Mouse (Mus musculus): ENCODE measurements around the gene Tmem33.

Tmem33 gene

DNA sequence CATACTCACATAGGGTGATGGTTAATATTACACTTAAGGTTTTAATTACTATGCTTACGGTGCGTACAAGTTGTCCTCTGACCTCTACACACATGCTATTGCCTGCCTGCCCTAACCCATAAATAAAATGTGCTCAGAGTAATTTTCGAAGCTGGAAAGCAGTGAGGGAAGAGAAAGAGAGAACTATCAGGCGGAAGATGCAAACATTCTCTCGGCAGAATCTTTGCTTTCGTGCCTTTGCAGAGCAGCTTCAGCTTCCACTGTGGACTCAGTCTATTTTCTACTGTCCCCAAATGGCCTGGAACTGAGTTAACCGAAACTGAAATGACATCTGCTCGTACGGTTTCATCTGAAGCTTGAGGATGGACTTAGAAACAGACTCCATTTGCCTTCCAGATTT is 1.9 kb upstream of the Tmem33 start:
- no peak for DNase-seq (ENCODE audit: low spot score)

DNA sequence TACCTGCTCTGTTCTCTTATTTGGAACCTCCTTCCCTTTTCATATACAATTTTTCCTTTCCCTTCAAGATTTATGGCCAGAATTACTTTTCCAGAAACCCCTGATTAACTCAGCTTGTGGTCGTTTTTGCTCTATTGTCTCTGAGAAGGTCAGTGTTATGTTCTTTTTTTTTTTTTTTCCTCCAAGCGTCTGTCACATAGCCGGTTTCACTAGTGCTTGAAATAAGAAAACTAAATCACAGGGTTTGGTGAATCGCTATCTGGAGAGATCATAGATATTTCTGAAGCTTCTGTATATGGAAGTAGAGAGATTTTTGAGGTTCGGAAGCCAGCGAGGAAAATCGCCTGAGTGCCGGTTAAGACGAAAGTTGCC is 220 bp upstream of the Tmem33 start:
- DNase-seq (ENCODE audit: low spot score), result no peak

DNA sequence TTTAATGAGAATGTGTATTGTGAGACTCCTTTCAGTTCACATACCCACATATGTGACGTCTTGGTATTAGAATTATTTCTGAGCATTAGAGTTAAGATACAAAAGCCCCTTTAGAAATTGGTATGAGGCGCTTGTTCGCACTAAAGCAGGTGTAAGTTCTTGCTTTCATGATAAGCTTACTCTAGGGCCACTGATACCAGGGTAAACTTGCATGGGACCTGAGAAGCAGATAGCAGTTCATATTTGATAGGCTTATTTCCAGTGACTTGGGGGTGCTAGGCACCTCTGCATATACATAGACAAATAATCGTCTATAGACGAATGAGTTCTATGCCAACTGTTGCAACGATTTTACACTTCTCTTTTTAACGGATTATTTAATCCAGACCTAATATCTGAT is 2.6 kb downstream of the Tmem33 start:
- DNase-seq (ENCODE audit: low spot score), result no peak

DNA sequence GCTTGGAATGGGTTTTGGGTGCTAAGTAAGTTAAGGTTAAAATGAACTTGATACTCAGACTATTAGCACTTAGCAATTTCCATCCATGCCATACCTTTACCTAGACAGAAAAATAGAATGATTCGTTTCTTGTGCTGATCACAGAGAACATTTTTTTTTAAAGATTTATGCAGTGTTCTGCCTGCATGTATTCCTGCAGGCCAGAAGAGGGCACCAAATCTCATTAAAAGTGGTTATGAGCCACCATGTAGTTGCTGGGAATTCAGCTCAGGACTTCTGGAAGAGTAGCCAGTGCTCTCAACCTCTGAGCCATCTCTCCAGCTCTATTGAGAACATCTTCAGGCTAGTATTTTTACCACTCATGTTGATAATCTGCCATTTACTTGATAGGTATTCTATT is 5.7 kb downstream of the Tmem33 start:
- no peak for DNase-seq (ENCODE audit: low spot score)

DNA sequence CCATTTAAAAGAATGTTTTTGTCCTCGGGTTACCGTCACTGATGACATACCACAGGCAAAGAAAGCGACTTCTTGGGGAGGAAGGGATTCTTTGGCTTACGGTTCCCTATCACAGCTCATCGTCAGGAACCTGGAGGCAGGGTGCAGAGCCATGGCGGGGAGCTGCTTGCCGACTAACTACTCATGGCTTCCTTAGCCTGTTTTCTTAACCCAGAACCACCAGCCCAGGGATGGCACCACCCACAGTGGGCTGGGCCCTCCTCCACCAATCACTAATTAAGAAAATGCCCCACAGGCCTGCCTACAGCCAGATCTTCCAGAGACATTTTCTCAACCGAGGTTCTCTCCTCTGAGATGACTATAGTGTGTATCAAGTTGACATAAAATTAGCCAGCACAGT is 8.9 kb downstream of the Tmem33 start:
- DNase-seq (ENCODE audit: low spot score), result no peak

DNA sequence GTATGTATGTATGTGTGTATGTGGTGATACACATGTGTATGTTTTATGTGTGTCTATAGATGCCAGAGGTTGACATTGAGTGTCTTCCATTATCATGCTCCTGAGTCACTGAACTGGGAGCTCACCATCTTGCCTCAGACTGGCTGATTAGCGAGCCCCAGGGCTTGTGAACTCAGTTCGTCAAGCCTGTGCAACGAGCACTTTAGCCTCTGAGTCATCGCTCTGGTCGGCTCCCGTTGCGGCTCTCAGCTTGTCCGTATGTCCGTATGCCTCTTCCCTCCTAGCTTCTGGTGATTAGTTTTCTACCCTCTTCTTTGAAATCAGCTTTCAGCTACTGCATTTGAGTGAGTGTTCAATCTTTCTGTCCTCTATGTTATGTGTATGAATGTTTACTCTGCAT is 19.0 kb downstream of the Tmem33 start:
- DNase-seq (ENCODE audit: low spot score), result no peak

DNA sequence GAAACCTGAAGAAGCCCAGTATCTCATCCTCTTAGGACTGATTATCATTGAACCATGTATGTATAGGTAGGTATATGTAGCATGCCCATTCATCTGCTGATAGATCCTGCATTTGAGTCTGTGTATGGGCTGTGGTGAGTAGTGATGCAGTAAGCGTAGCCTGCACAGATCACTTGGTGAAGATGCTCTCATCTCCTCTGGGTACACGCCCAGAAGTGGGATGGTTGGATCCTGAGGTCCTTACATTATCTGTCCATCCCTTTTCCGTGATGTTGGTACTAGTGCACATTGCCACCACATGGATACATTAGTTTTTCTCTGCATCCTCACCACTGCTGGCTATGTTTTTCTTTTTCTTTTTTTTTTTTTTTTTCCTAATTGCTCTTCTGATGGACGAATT is 19.5 kb downstream of the Tmem33 start:
- DNase-seq (ENCODE audit: low spot score), result no peak

DNA sequence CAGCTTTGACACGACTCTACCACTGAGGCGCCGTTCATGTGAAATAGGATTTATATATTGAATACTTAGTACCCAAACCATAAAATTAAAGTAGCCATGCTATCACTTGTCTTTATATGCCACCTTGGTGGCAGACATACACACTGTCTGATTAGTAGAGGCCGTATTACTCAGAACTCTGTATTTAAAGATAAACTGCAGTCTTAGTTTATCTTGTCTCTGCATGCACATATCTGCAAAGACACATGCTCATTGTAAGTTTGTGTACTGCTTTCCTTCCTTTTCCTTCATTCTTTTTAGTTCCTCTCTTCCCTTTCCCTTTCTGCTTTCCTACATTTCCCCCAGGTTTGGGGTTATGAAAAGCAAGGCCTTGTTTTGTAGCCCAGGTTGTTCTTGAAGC is 20.0 kb downstream of the Tmem33 start:
- DNase-seq (ENCODE audit: low spot score), result no peak

DNA sequence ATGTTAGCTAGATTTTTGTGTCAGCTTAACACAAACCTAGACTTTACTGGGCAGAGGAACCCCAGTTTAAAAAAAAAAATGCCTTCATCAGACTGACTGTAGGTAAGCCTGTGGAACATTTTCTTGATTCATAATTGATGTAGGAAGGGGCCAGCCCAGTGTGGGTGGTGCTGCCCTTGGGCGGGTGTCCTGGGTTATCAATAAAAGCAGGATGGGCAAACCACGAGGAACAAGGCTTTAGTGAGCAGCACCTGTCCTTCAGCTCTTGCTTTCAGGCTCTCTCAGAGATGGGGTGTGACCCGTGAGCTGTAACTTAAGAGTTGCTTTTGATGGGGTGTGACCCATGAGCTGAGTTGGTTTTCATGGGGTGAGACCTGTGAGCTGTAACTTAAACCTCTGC is 34.7 kb downstream of the Tmem33 start:
- no peak for DNase-seq (ENCODE audit: low spot score)

DNA sequence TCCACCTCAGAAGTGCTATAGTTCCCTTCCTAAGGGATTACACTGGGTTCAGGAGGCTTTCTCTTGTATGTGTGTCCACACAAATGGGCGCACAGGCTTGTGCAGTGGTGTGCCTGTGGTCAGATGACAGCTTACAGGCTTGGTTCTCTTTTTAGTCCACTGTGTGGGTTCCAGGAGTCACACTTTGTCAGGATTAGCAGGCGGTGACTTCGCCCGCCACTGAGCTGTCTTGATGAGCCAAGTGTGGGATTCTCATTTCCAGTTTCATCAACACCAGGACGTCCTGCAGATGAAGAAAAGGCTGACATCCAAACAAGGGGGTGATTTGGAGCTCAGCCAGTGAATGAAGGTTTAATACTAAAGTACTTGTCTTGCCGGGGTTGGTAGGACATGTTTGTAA is 35.3 kb downstream of the Tmem33 start:
- no peak for DNase-seq (ENCODE audit: low spot score)

DNA sequence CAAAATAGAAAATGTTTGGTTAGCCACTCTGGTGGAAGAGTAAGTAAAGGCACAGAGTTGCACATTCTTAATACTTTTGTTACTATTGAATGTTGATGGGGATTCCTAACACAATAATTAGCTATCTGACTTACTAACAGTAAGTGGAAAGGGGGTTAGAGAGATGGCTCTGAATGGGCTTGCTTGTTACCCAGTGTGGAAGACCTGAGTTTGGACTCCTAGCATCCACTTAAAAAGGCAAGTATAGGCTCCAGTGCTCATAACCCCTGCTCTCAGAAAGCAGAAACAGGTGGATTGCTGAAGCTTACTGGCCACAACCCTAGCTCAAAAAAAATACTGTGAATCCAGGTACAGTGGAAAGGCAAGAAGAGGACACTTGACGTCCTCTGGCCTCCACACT is 35.8 kb downstream of the Tmem33 start:
- no peak for DNase-seq (ENCODE audit: low spot score)

DNA sequence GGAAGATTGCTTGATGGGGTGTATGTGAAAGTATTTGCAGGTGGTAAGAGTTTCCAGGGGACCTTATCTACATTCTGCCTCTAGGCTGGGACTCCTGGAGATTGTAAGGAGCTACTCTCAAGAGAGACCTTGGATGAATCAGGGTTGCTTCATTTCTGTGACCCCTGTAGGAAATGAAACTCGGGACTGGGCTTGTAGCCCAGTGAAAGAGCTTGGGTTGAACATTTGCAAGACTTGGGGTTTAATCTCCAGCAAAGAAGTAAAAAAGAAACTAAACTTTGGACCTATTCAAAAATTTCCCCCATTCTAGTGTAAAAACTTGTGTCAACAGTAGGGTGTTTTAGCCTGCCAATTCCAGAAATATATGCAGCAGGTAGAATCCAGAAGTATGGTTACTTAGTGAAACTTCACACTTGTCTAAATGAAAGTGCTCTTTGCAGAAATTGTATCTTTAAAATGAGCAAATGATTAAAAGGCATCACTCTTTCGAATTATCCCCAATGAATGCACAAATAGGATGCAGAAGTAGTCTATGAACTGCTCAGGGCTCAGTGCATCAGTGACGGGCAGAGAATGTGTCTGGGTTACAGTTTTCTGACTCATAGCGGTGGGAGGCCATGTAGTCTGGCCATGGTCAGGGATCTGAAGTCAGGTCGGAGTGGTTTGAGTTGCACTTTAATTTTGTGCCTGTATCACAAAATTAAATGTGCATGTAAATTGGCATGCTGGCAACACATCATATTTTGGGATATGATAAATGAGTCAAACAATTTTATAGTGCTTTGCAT is 36.9 kb downstream of the Tmem33 start:
- DNase-seq (ENCODE audit: low spot score), result no peak

DNA sequence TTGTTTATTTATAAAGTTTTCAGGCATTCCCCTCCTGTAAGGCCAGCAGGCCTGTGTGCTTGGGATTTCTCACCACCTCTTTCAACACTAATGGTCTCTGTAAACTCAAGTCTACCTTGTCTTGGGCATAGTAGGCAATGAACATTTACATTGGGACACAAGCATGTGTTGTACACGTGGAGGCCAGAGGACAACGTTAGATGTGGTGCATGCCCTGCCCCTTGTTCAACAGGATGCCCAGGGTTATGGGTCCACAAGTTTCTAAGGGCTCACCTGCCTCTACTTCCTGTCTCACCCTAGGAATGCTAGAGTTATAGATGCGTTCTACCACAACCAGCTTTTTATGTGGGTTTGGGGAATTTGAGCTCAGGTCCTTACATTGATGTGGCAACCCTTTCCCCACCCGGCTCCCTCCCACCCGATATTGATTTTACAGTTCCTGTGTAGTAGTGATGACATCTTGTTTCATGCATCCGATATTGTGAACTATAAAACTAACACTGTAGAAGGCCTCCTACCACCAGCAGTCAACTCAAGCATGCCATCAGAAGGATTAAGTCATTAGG is 39.6 kb downstream of the Tmem33 start:
- no peak for DNase-seq (ENCODE audit: low spot score)

DNA sequence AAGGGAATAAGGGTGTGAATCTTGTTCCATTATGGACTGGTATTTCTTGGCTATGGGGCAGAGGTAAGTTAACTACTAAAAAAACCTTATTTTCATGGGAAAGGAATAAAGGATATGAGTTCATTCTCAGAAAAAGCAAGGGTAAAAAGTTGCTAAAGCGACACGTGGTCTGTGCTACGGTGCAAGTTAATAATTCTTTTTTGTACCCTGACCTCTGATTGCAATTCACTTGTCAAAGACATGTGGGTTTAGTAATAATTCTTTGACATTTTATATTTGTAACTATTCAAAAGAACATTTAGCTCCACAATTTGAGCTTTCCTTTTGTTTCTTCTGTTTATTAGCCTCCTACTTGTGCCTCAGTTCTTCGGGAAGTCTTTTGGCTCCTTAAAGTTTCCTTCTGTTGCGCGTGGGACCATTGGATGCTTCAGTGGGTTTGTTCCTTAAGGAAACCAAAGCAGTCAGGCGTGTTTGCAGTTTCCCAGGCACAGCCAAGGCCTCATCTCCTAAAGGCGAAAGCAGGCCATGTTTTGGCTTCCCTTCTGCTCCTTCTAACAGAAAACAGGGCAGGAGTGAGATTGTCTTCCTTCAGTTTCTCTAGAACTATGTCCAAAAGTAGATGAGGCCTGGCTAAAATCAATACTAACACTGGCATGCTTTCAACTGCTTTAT is 40.7 kb downstream of the Tmem33 start:
- DNase-seq (ENCODE audit: low spot score), result no peak

DNA sequence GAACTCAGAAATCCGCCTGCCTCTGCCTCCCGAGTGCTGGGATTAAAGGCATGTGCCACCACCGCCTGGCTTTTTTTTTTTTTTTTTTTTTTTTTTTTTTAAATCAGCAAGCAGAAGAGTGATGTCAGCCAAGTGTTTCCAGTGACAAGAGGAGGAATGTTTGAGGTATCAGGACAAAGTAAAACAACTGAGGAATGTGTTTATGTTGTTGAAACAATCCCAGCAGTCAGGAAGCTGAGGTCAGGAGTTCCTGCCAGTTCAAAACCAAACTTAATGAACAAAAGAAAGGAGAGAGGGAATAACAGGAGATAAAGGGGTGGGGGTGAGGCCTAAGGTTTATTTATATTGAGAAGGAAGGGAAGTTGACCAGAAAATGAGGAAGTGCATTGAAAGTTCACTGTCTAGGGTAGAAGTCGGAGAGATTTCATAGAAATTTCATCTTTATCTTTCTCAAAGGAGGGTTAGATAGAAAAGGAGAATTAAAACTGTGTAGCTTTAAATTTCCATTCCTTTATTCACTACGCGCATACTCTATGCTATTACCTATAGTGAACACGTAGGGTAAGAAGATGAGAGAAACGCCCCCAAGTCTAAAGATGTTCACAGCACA is 41.5 kb downstream of the Tmem33 start:
- DNase-seq (ENCODE audit: low spot score), result no peak

DNA sequence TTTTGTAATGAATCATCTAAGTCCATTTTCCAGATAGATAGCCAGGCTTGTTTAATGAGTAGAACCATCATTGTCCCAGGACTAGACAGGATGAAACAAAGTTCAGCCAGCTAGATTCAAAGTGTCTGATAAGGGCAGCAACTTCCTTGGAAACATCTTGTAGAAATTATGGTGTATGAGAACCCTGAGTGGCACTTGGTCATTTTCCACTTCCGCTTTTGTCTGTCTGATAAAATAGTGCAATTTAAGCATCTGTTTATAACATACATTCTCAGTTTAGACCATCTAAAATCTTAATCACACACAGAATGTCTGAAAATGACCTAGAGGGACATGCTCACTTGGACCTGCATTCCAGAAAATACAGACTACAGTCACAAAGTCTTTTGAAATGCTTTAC is 43.5 kb downstream of the Tmem33 start:
- DNase-seq (ENCODE audit: low spot score), result no peak

DNA sequence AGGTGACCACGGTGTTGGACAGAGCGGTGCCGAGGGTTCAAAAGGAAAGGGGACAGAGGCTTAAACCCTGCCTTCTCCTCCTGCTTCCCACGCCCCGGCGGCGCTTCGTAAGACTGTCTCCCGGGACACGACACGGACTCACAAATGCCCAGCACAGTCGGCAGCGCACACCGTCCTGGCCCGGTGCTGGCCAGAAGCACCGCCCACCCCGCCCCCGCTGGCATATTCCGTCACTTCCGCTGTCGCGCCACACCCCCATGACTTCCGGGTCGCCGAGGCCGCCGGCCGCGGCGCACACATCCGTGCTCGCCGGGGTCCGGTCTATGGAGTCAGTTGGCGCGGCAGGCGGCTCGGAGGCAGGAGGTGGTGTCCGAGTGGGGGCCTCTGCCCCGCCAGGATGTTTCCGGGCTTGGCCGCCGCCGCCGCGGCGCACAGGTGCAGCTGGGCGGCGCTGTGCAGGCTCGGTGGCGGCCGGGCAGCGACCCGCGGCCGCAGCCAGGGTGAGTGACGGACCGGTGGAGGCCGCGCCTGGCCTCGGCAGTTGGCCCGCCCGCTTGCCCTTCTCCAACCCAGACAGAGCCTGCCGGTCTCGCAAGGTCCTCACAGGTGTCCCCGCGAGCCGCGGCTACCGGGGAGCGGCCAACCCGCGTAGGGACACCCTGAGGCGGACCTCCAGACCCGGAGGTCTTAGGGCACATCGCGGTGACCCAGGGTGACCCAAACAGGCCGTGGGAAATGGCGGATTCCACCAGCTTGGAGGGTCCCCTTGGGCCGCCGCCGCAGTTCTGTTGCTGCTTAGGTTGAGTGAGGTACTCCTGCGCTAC is 46.5 kb downstream of the Tmem33 start, which contains the start of gene Slc30a9:
Gene Slc30a9 (plus strand): TSS at position 258 of the 824 bp plus-strand sequence.
- peak; percentile 85 for DNase-seq (ENCODE audit: low spot score)

DNA sequence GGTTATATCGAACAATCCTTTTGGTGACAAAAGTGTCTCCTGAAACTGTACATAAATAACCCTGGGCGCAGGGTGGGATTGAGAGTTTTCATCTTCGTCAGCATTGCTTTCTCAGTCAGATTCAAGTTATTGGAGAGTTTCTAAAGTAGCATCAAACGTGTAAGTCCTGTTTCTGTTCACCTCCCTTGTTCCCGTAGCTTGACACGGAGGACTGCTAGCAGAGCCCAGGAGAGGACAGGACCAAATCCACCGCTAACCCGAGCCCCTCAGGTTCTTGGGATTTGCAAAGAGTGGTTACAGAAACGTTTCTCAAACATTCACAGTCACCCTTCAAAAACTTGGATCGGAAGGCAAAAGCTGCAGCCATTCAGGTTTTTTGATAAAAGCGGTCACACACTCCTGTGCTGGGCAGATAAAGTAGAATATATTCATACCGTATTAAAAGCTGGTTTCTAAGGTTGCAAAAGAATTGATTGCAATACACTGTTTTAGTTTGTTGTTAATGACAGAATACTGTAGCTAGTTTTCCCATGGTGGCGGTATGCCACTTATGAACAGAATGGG is 47.4 kb downstream of the Tmem33 start:
- no peak for DNase-seq (ENCODE audit: low spot score)

DNA sequence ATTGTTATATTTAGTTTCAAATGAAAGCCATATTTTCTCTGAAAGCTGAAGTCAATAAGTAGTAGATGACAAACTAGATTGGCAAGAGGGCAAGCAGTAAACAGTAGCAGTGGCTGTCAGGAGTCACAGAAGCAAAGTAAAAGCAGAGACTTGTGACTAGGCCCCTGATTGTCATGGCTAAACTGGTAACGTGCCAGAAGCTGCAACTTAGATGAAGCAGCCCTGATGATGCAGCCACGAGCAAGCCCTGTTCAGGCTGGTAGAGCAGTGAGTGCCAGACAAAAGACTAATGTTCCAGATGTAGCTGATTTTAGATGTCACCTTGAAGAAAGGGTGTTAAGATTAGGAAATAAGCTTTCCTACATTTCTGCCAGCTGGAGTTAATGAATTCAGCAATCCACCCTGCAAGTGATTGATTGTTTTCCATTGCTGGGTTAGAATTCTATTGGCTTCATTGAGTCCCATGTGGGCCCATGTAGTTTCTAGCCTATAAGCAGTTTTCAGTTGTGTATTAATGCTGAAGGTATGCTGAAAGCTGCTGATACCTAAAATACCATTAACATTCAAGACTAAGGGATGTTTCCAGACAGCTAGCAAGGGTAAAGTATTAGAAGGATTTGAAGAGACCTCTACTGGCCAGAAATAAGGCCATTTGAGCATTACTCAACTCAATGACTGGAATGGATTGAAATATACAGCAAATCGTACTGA is 51.6 kb downstream of the Tmem33 start:
- DNase-seq (ENCODE audit: low spot score), result no peak

DNA sequence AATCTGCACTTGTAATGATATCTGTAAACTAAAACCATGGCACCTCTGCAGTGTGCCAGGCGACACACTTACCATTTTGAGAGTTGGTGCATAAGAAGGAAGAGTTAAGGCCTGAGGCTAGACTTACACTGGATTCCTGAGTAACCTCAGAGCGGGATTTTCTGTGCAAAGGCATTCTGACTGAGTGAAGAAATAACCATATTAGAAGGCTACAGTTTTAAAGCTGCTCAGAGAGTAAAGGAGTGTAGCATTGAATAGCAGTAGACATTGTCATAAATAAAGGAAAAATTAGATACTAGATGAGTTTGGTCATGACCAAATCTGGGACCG is 52.1 kb downstream of the Tmem33 start:
- no peak for DNase-seq (ENCODE audit: low spot score)

DNA sequence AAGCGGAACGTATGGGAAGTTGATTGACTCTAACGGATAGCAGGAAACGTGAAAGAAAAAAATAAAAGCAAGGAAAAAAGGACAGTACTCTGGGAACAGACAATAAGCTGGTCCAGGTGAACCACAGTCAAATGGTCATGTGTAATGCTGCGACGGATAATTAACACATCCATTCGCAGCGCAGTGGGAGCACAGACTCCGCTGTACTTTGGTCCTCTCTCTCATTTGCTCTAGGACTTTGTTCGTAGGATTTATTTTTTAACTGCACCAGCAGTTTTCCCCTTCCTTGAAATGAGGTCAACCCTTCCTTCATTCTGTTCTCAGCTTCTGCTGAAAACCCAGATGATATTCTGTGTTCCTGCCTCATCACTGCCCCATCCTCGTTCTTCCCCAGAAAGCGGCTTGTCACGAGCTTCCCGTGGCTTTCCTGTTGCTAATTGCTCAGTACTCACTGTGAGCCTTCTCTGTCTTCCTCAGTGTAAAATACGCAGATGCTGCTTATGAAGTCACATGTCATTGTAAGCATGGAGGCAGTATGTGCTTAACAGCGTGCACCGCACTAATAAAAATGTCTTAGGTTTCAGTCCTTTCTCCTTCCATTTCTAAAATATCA is 61.4 kb downstream of the Tmem33 start:
- no peak for DNase-seq (ENCODE audit: low spot score)

Data from ovary, adult 18-20 months (tissue).